Mouse (Mus musculus): Measurements from ENCODE around the gene Phrf1. TPM values are rescaled to one million over a fixed set of nuclear protein-coding genes. Genes with fewer than 3 reads are reported as not detected.
A peak's percentile ranks its signal among the peaks of the same experiment; 100 is the strongest.

Gene Phrf1
- total and polyA plus RNA-seq, 3 experiments, result 10.2 to 32.1 (median 26.8) TPM

DNA sequence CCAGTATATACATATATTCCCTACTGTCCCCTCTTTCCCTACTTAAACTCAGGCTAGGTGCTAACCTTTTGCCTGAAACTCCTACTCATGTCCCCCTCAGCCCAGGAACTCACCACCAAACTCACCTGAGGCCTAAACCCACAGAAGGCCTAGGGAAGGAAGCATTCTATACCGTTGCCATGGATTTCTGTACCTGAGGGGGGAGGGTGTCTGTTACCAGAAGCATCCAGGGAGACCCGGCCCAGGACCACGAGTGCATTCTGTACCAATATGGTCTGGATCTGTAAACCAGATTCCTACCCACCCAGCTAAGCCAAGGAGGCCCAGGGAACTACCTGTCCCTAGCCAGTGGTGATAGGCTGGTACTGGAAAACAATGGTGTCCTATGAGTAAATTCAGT lies 14.3 kb upstream of the Phrf1 start:
- peaks cover 2% of the 10 kb centered on the region; the same call in 1 of the 2 replicates for H3K4me1 ChIP-seq (ENCODE audit: control insufficient read depth, insufficient read depth, low read length)
- no peaks in the 10 kb centered on the region for H3K27me3 ChIP-seq (ENCODE audit: control insufficient read depth, insufficient read depth, low read length)
- H3K4me3 ChIP-seq, result no peak overlapping the region
- no peaks in the 10 kb centered on the region for H3K79me2 ChIP-seq (replicated peaks; ENCODE audit: control insufficient read depth, insufficient read depth, low read length)
- no peak for DNase-seq
- intact Hi-C loops (cut with DNase I), result no loop called here
- H3K27ac ChIP-seq, result no peak overlapping the region
- no peaks in the 10 kb centered on the region for H3K36me3 ChIP-seq (ENCODE audit: control insufficient read depth, insufficient read depth, low read length)
- WGBS, result 89% methylated on average over 3 of the region's 3 CpGs
- TF ChIP-seq EP300 (IDR thresholded peaks at IDR 0.05; ENCODE audit: insufficient read depth, low read depth, low read length), result no peak
- no peak for TF ChIP-seq POLR2A (IDR thresholded peaks at IDR 0.05; ENCODE audit: insufficient read depth, low read depth, low read length)
- no peak for TF ChIP-seq CTCF (IDR thresholded peaks at IDR 0.05)
- no peak overlapping the region for H3K9ac ChIP-seq (ENCODE audit: low read depth, low read length)

DNA sequence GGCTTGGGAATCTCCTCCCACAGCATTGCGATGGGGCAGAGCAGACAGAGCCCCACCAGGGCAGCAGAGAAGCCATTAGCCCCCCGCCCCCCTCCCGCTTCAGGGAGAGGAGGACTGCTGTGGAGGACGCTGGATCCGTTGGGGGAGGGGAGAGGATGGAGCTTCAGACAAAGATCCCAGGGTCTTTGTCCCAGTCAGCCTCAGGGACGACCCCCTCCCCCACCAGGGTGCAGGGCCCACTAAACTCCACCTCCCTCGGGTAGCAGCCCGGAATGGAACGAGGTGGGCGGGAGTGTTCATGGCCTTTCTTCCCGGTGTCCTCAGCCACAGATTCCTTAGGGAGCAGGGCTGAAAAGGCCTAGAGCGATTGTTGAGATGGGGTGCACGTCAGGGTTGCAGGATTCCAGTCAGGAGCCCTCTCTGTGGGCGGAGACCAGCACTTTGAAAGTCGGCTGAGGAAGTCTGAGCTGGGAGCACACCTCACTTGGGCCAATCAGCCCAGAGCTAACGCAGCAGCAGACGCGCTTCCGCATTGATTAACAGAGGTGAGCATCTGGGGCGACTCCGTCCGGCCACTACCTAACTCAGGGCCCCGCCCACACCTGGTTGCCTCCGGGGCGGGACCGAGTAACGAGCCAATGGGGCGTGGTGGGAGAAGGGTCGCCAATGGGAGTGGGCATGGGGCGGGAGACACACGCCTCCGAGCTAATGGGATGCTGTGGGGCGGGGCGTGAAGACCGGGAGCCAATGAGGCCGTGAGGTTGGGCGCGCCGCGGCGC lies 13.3 kb upstream of the Phrf1 start, which contains the start of gene Rassf7:
Gene Rassf7, plus strand, starts transcription at position 760 of the 779 bp plus-strand sequence.
- peak within 1 kb of the TSS; percentile 54 for H3K4me3 ChIP-seq
- peak; percentile 85 to 91 for DNase-seq
- H3K79me2 ChIP-seq (replicated peaks; ENCODE audit: control insufficient read depth, insufficient read depth, low read length), result no peaks in the 10 kb centered on the region
- peak within 1 kb of the TSS; percentile 31 for H3K9ac ChIP-seq (ENCODE audit: low read depth, low read length)
- intact Hi-C loops (cut with DNase I), result no loop called here
- no peak within 1 kb of the TSS for H3K27ac ChIP-seq
- H3K4me1 ChIP-seq (ENCODE audit: control insufficient read depth, insufficient read depth, low read length), result peaks cover 2% of the 10 kb centered on the region; the same call in 1 of the 2 replicates
- no peaks in the 10 kb centered on the region for H3K36me3 ChIP-seq (ENCODE audit: control insufficient read depth, insufficient read depth, low read length)
- no peaks in the 10 kb centered on the region for H3K27me3 ChIP-seq (ENCODE audit: control insufficient read depth, insufficient read depth, low read length)
- WGBS, result 5% methylated on average over 41 of the region's 41 CpGs
- TF ChIP-seq EP300 (IDR thresholded peaks at IDR 0.05; ENCODE audit: insufficient read depth, low read depth, low read length) (no peak), POLR2A (IDR thresholded peaks at IDR 0.05; ENCODE audit: insufficient read depth, low read depth, low read length) (no peak)

DNA sequence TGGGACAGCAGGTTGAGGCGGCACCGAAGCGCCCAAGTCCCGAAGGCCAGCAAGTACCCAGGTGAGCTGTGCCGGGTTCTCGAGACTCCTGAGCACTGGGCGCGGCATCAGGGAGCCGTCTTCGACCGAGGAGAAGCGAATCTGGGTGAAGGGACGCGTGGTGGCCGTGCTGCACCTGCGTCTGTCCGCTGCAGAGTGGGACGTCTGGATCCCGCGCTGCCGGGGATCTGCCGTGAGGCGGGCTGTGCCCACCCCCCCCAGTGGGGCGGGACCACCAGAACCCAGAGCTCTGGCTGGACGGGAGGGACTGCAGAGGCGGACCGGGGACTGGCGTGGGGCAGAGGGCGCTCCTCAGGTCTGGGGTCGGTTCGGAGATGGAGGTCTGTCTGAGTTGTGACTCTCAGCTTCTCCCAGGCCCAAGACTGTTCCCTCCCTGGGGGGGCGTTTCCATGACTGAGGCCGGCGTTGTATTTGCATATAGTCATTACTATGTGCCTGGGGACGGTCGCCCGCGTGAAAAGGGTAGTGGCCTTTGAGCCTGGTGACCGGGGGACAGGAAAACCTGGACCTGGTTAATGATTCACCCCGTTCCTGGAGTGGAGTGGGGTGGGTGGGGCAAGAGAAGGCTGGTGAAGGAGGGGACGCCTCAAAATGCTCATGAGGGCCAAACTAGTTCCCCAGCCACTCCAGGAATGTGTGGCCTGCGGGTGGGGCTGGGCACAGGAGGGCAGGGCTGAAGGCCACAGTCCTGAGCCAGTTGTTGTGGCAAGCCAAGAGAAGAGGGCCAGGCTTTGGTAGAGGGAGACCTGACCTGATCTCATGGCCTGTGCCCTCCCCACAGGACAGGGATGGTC lies 12.5 kb upstream of the Phrf1 start:
- peak in 1 of 2 experiments; percentile 29 for DNase-seq
- WGBS, result 2% methylated on average over 42 of the region's 42 CpGs
- intact Hi-C loops (cut with DNase I), result no loop called here
- Histone ChIP-seq H3K36me3 (ENCODE audit: control insufficient read depth, insufficient read depth, low read length) (no peaks in the 10 kb centered on the region), H3K9ac (ENCODE audit: low read depth, low read length) (peak overlapping the region; percentile 31), H3K27me3 (ENCODE audit: control insufficient read depth, insufficient read depth, low read length) (no peaks in the 10 kb centered on the region), H3K4me3 (peak overlapping the region; percentile 54), H3K4me1 (ENCODE audit: control insufficient read depth, insufficient read depth, low read length) (peaks cover 2% of the 10 kb centered on the region; the same call in 1 of the 2 replicates), H3K79me2 (replicated peaks; ENCODE audit: control insufficient read depth, insufficient read depth, low read length) (no peaks in the 10 kb centered on the region), H3K27ac (no peak overlapping the region)
- TF ChIP-seq CTCF (IDR thresholded peaks at IDR 0.05) (no peak), EP300 (IDR thresholded peaks at IDR 0.05; ENCODE audit: insufficient read depth, low read depth, low read length) (no peak), POLR2A (IDR thresholded peaks at IDR 0.05; ENCODE audit: insufficient read depth, low read depth, low read length) (no peak)

DNA sequence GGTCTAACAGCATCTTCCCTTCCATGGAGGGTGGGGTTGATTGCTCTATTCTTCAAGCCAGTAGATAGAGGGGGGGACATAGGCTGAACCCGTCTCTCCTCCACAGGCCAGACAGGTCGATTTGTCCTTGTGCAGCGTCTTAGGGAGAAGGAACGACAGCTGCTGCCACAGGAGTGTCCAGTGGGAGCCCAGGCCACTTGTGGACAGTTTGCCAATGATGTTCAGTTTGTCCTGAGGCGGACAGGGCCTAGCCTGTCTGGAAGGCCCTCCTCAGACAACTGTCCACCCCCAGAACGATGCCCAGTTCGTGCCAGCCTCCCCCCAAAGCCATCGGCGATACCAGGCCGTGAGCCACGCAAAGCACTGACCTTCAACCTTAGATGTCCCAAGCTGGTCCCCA lies 11.7 kb upstream of the Phrf1 start:
- Histone ChIP-seq H3K36me3 (ENCODE audit: control insufficient read depth, insufficient read depth, low read length) (no peaks in the 10 kb centered on the region), H3K27ac (no peak overlapping the region), H3K27me3 (ENCODE audit: control insufficient read depth, insufficient read depth, low read length) (no peaks in the 10 kb centered on the region), H3K9ac (ENCODE audit: low read depth, low read length) (no peak overlapping the region), H3K4me3 (no peak overlapping the region), H3K79me2 (replicated peaks; ENCODE audit: control insufficient read depth, insufficient read depth, low read length) (no peaks in the 10 kb centered on the region), H3K4me1 (ENCODE audit: control insufficient read depth, insufficient read depth, low read length) (peaks cover 3% of the 10 kb centered on the region)
- no peak for DNase-seq
- intact Hi-C loops (cut with DNase I), result no loop called here
- no peak for TF ChIP-seq POLR2A (IDR thresholded peaks at IDR 0.05; ENCODE audit: insufficient read depth, low read depth, low read length)
- no peak for TF ChIP-seq EP300 (IDR thresholded peaks at IDR 0.05; ENCODE audit: insufficient read depth, low read depth, low read length)
- TF ChIP-seq CTCF (IDR thresholded peaks at IDR 0.05), result no peak
- 87% methylated on average over 11 of the region's 11 CpGs for whole genome bisulfite sequencing

DNA sequence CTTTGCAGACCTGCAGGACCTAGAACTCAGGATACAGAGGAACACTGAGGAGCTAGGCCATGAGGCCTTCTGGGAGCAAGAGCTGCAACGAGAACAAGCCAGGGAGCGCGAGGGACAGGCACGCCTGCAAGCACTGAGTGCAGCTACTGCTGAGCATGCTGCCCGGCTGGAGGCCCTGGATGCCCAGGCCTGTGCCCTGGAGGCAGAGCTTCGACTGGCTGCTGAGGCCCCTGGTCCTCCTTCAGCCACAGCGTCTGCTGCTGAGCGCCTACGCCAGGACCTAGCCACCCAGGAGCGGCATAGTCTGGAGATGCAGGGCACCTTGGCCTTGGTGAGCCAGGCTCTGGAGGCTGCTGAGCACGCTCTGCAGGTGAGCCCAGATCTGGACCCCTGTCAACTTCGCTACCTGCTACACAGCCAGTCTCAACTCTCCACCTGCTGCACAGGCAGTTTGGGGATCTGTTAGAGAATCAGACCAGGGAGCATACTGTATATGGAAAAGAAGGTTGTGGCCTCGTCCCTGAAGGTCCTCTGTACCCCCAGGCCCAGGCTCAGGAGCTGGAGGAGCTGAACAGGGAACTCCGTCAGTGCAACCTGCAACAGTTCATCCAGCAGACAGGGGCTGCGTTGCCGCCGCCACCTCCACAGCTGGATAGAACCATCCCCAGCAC lies 11.1 kb upstream of the Phrf1 start:
- intact Hi-C loops (cut with DNase I), result no loop called here
- DNase-seq, result no peak
- no peak overlapping the region for H3K27ac ChIP-seq
- 95% methylated on average over 17 of the region's 17 CpGs for WGBS
- H3K36me3 ChIP-seq (ENCODE audit: control insufficient read depth, insufficient read depth, low read length), result no peaks in the 10 kb centered on the region
- H3K79me2 ChIP-seq (replicated peaks; ENCODE audit: control insufficient read depth, insufficient read depth, low read length), result no peaks in the 10 kb centered on the region
- H3K9ac ChIP-seq (ENCODE audit: low read depth, low read length), result no peak overlapping the region
- H3K27me3 ChIP-seq (ENCODE audit: control insufficient read depth, insufficient read depth, low read length), result no peaks in the 10 kb centered on the region
- TF ChIP-seq EP300 (IDR thresholded peaks at IDR 0.05; ENCODE audit: insufficient read depth, low read depth, low read length) (no peak), POLR2A (IDR thresholded peaks at IDR 0.05; ENCODE audit: insufficient read depth, low read depth, low read length) (no peak), CTCF (IDR thresholded peaks at IDR 0.05) (no peak)
- peaks cover 8% of the 10 kb centered on the region for H3K4me1 ChIP-seq (ENCODE audit: control insufficient read depth, insufficient read depth, low read length)
- no peak overlapping the region for H3K4me3 ChIP-seq
